Mouse (Mus musculus): Measurements from ENCODE around the gene Ksr2. TPM values are rescaled to one million over a fixed set of nuclear protein-coding genes. Genes with fewer than 3 reads are reported as not detected.
"Not testable (repeated sequence)": the region's sequence is repeated elsewhere in the genome, so short reads cannot be mapped to it uniquely, and the experiment has no call there.

Gene Ksr2
- polyA plus RNA-seq, 1 experiment from 2014 or later = 0.46 TPM

DNA sequence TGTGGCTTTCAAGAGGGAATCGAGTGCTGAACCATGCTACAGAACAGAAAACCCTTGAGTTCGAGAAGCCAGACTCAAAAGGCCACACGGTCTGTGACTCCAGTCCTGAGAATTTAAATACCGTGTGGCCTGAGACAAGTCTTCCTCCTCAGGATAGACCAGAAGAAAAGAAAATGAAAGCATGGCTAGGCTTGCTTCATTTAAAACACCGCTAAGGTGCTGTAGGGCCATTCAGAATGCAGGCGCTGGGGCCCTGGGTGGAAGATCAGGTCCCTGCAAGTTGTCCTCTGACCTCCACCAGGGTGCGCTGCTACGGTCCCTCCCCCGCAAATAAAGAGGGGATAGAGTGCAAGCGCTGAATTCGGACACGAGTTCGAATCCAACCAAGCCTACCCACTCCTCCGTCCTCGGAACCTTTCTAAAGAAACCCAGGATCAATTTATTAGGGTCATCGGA, 25.5 kb upstream of the Ksr2 start:
- H3K27ac ChIP-seq = peak overlapping the region; percentile 64; the same call in 1 of the 2 replicates
- ATAC-seq = peak; percentile 76
- peaks cover 16% of the 10 kb centered on the region for H3K4me1 ChIP-seq (replicated peaks)
- H3K36me3 ChIP-seq = peaks cover 18% of the 10 kb centered on the region
- peak overlapping the region; percentile 71 for H3K4me2 ChIP-seq (replicated peaks)
- H3K4me3 ChIP-seq (replicated peaks) = peak overlapping the region; percentile 84
- H3K9me3 ChIP-seq = 0 out of 2 replicates have a peak, but pooled peaks cover 6% of the 10 kb centered on the region
- no peaks in the 10 kb centered on the region for H3K27me3 ChIP-seq (replicated peaks)
- peak overlapping the region; percentile 88 for H3K9ac ChIP-seq
- 8% methylated on average over 16 of the region's 16 CpGs for WGBS

- Histone ChIP-seq H3K27ac (peak within 1 kb of the TSS; percentile 64; the same call in 1 of the 2 replicates), H3K36me3 (peaks cover 17% of the 10 kb centered on the region), H3K27me3 (replicated peaks) (no peaks in the 10 kb centered on the region), H3K9ac (peak within 1 kb of the TSS; percentile 88), H3K4me1 (replicated peaks) (peaks cover 16% of the 10 kb centered on the region), H3K9me3 (0 out of 2 replicates have a peak, but pooled peaks cover 6% of the 10 kb centered on the region), H3K4me3 (replicated peaks) (peak within 1 kb of the TSS; percentile 84), H3K4me2 (replicated peaks) (peak within 1 kb of the TSS; percentile 71)
- WGBS = 0% methylated on average over 44 of the region's 44 CpGs
- peak; percentile 99 for ATAC-seq
Observed at GRCm38 (mm10) chr5:117388877-117389276, 24.9 kb upstream of the Ksr2 start, which contains the start of gene Rfc5. Gene Rfc5, minus strand, starts transcription at chr5:117389047.

- WGBS = 89% methylated on average over 1 of the region's 1 CpGs
- peaks cover 16% of the 10 kb centered on the region for H3K4me1 ChIP-seq (replicated peaks)
- no peak overlapping the region for H3K27ac ChIP-seq
- H3K27me3 ChIP-seq (replicated peaks) = no peaks in the 10 kb centered on the region
- ATAC-seq = no peak
- no peak overlapping the region for H3K9ac ChIP-seq
- no peak overlapping the region for H3K4me2 ChIP-seq (replicated peaks)
- 0 out of 2 replicates have a peak, but pooled peaks cover 6% of the 10 kb centered on the region for H3K9me3 ChIP-seq
- no peak overlapping the region for H3K4me3 ChIP-seq (replicated peaks)
- 0 out of 2 replicates have a peak, but pooled peaks cover 3% of the 10 kb centered on the region for H3K36me3 ChIP-seq
Observed at GRCm38 (mm10) chr5:117390895-117391294, 22.9 kb upstream of the Ksr2 start.

- H3K27ac ChIP-seq = no peak overlapping the region
- H3K4me3 ChIP-seq (replicated peaks) = no peak overlapping the region
- H3K9ac ChIP-seq = no peak overlapping the region
- no peak overlapping the region for H3K4me2 ChIP-seq (replicated peaks)
- H3K4me1 ChIP-seq (replicated peaks) = 0 out of 2 replicates have a peak, but pooled peaks cover 3% of the 10 kb centered on the region
- H3K27me3 ChIP-seq (replicated peaks) = no peaks in the 10 kb centered on the region
- H3K36me3 ChIP-seq = no peaks in the 10 kb centered on the region
- no peak for ATAC-seq
- 91% methylated on average over 5 of the region's 5 CpGs for WGBS
- H3K9me3 ChIP-seq = 0 out of 2 replicates have a peak, but pooled peaks cover 6% of the 10 kb centered on the region
Observed at GRCm38 (mm10) chr5:117395834-117396233, 18.0 kb upstream of the Ksr2 start.

DNA sequence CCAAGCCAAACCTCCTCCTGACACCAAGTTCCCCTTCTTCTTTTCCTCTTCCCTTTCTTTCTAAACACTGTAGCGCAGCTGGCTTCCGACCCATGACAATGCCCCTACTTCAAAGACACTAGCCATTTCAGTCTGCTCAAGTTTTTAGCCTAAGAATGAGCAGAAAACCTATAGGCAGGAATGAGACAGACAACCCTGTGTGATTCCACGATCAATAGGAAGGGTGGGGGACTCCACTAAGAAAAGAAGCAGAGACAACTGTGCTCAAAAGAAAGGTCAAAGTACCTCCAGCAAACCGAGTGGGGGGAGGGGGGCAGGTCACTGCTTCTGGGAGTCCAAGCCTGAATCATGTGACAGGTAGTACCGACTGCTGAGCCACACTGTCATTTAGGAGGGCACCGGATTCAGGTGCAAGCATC, 17.2 kb upstream of the Ksr2 start:
- 62% methylated on average over 6 of the region's 6 CpGs for WGBS
- no peaks in the 10 kb centered on the region for H3K27me3 ChIP-seq (replicated peaks)
- no peak for ATAC-seq

GRCm38 (mm10) chr5:117397371-117397770, 16.4 kb upstream of the Ksr2 start:
- Histone ChIP-seq H3K4me2 (replicated peaks) (no peak overlapping the region), H3K36me3 (no peaks in the 10 kb centered on the region), H3K27ac (no peak overlapping the region), H3K4me1 (replicated peaks) (0 out of 2 replicates have a peak, but pooled peaks cover 3% of the 10 kb centered on the region), H3K27me3 (replicated peaks) (no peaks in the 10 kb centered on the region), H3K9me3 (0 out of 2 replicates have a peak, but pooled peaks cover 2% of the 10 kb centered on the region), H3K4me3 (replicated peaks) (no peak overlapping the region), H3K9ac (no peak overlapping the region)
- no peak for ATAC-seq
- WGBS = 77% methylated on average over 6 of the region's 6 CpGs

More for the DNA sequence above, 17.2 kb upstream of the Ksr2 start:
- Histone ChIP-seq H3K9ac (no peak overlapping the region), H3K4me1 (replicated peaks) (0 out of 2 replicates have a peak, but pooled peaks cover 3% of the 10 kb centered on the region), H3K4me2 (replicated peaks) (no peak overlapping the region), H3K36me3 (no peaks in the 10 kb centered on the region), H3K27ac (no peak overlapping the region), H3K4me3 (replicated peaks) (no peak overlapping the region), H3K9me3 (0 out of 2 replicates have a peak, but pooled peaks cover 6% of the 10 kb centered on the region)

DNA sequence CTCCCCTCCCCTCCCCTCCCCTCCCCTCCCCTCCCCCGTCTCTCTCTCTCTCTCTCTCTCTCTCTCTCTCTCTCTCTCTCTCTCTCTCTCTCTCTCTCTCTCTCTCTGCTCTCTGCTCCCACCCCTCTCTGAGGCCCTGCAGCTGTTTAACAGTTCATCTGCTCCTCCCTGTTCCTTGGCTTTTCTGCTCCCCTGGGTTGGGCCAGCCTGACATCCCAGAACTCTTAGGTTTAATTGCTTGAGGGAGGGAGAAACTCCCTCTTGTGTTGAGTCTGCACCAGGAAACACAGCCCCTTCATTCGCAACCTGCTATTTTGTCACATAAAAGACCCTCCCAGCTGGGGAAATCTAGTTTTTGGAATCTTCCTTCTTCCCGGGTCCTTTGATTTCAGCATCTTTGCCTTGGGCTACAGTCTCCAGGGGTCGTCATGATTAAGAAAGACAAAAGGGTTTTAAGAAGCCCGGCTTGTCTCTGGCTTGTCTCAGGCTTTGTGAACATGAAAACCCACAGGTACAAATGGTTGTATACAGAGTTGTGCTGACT, 15.7 kb upstream of the Ksr2 start:
- no peak for ATAC-seq
- Histone ChIP-seq H3K27me3 (replicated peaks) (no peaks in the 10 kb centered on the region), H3K9ac (no peak overlapping the region), H3K4me2 (replicated peaks) (no peak overlapping the region), H3K36me3 (no peaks in the 10 kb centered on the region), H3K4me3 (replicated peaks) (no peak overlapping the region), H3K4me1 (replicated peaks) (0 out of 2 replicates have a peak, but pooled peaks cover 3% of the 10 kb centered on the region), H3K27ac (no peak overlapping the region), H3K9me3 (no peaks in the 10 kb centered on the region)
- WGBS = 35% methylated on average over 4 of the region's 5 CpGs

DNA sequence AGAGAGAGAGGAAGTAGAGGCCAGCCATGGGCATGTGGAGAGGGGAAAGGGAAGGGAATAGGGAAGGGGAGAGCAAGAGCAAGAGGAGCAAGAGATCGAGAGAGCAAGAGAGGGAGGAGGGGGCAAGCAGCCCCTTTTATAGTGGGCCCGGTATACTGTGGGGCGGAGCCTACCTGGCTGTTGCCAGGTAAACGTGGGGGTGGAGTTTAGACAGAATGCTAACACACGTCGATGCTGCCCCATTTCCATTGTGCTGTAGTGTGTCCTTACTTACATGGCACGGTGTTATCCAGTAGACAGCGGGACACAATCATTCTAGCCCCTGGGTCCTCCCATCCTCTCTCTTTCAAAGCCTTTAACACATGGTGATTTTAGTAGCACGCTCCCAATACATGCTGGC, 14.5 kb upstream of the Ksr2 start:
- Histone ChIP-seq H3K9me3 (no peaks in the 10 kb centered on the region), H3K27me3 (replicated peaks) (no peaks in the 10 kb centered on the region), H3K4me1 (replicated peaks) (0 out of 2 replicates have a peak, but pooled peaks cover 3% of the 10 kb centered on the region), H3K4me2 (replicated peaks) (no peak overlapping the region), H3K9ac (no peak overlapping the region), H3K36me3 (no peaks in the 10 kb centered on the region), H3K4me3 (replicated peaks) (no peak overlapping the region), H3K27ac (no peak overlapping the region)
- no peak for ATAC-seq
- WGBS = 69% methylated on average over 9 of the region's 9 CpGs

- no peaks in the 10 kb centered on the region for H3K9me3 ChIP-seq
- no peak overlapping the region for H3K4me2 ChIP-seq (replicated peaks)
- H3K27ac ChIP-seq = no peak overlapping the region
- H3K4me1 ChIP-seq (replicated peaks) = no peaks in the 10 kb centered on the region
- no peaks in the 10 kb centered on the region for H3K36me3 ChIP-seq
- H3K4me3 ChIP-seq (replicated peaks) = no peak overlapping the region
- H3K9ac ChIP-seq = no peak overlapping the region
- no peak for ATAC-seq
- H3K27me3 ChIP-seq (replicated peaks) = no peaks in the 10 kb centered on the region
- 80% methylated on average over 7 of the region's 8 CpGs for WGBS
Observed at GRCm38 (mm10) chr5:117403609-117404008, 10.2 kb upstream of the Ksr2 start.

GRCm38 (mm10) chr5:117404671-117405070, 9.1 kb upstream of the Ksr2 start:
- H3K9me3 ChIP-seq; H3K4me3 ChIP-seq (replicated peaks); H3K27me3 ChIP-seq (replicated peaks); H3K27ac ChIP-seq; H3K4me2 ChIP-seq (replicated peaks); H3K9ac ChIP-seq; H3K4me1 ChIP-seq (replicated peaks); ATAC-seq; H3K36me3 ChIP-seq: not testable (repeated sequence)
- 72% methylated on average over 2 of the region's 2 CpGs for WGBS

DNA sequence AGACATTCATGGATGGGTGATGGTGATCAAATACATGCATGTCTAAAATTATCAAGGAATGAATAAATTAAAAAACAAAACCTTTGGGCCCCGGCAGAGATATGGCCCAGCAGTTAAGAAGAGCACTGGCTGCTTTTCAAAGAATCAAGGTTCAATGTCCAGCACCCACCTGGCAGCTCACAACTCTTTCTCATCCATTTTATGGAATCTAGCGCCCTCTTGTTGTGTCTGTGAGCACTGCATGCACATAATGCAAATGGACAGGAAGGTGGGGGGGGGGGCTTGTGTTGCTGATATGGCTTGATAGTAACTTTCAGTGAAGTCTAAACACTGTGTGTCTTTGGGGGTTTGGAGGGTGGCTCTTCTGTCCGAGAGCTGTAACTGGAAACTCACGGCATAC, 5.6 kb upstream of the Ksr2 start:
- Histone ChIP-seq H3K9ac (no peak overlapping the region), H3K4me3 (replicated peaks) (no peak overlapping the region), H3K36me3 (no peaks in the 10 kb centered on the region), H3K27me3 (replicated peaks) (peaks cover 10% of the 10 kb centered on the region), H3K27ac (no peak overlapping the region), H3K4me1 (replicated peaks) (no peaks in the 10 kb centered on the region), H3K4me2 (replicated peaks) (no peak overlapping the region), H3K9me3 (no peaks in the 10 kb centered on the region)
- ATAC-seq = no peak
- 61% methylated on average over 4 of the region's 4 CpGs for whole genome bisulfite sequencing

- no peaks in the 10 kb centered on the region for H3K9me3 ChIP-seq
- H3K27ac ChIP-seq = no peak overlapping the region
- ATAC-seq = no peak
- H3K36me3 ChIP-seq = no peaks in the 10 kb centered on the region
- peaks cover 21% of the 10 kb centered on the region for H3K27me3 ChIP-seq (replicated peaks)
- H3K4me3 ChIP-seq (replicated peaks) = no peak overlapping the region
- H3K4me1 ChIP-seq (replicated peaks) = peaks cover 7% of the 10 kb centered on the region; the same call in 1 of the 2 replicates
- no peak overlapping the region for H3K9ac ChIP-seq
- WGBS = 61% methylated on average over 6 of the region's 6 CpGs
- no peak overlapping the region for H3K4me2 ChIP-seq (replicated peaks)
Observed at GRCm38 (mm10) chr5:117409369-117409768, 4.4 kb upstream of the Ksr2 start.

- 4% methylated on average over 10 of the region's 10 CpGs for WGBS
- no peak overlapping the region for H3K9ac ChIP-seq
Observed at GRCm38 (mm10) chr5:117414611-117415010, 811 bp downstream of the Ksr2 start.

More at GRCm38 (mm10) chr5:117414611-117415010, 811 bp downstream of the Ksr2 start:
- Histone ChIP-seq H3K27me3 (replicated peaks) (peaks cover 38% of the 10 kb centered on the region), H3K4me1 (replicated peaks) (peaks cover 7% of the 10 kb centered on the region; the same call in 1 of the 2 replicates), H3K4me2 (replicated peaks) (peak overlapping the region; percentile 96), H3K27ac (no peak overlapping the region), H3K9me3 (no peaks in the 10 kb centered on the region), H3K4me3 (replicated peaks) (peak overlapping the region; percentile 61), H3K36me3 (no peaks in the 10 kb centered on the region)
- 0 out of 2 replicates have a peak, but pooled peaks have one; percentile 15 for ATAC-seq

Data from intestine, embryonic 15.5 days (tissue).